Mouse (Mus musculus) heart, postnatal 0 days (tissue): ENCODE results near the gene Ttc25. TPM values are rescaled to one million over a fixed set of nuclear protein-coding genes. Genes with fewer than 3 reads are reported as not detected.

Experiments used
- ATAC-seq: fragments of 200-750 bp; cut with Nextera tagmentation; 2 replicates; pipeline ENCODE4 v1.8.0; 2017; ENCODE audit warnings: low read depth, moderate number of reproducible peaks, moderate library complexity; ENCODE audit not compliant: insufficient read depth
- DNase-seq: peaks from one replicate; pipeline ENCODE4 v3.0.0-alpha.2; 2016; ENCODE audit warnings: low spot score
- H3K27ac ChIP-seq: fragments of 300-500 bp; sonication (generic); 2 replicates; pipeline ENCODE4 v1.5.1; 2014; ENCODE audit warnings: low read depth, mild to moderate bottlenecking
- H3K27me3 ChIP-seq: fragments of 300-500 bp; sonication (generic); 2 replicates; pipeline ENCODE4 v1.6.1; 2014; ENCODE audit warnings: low read length, mixed read lengths; ENCODE audit not compliant: control insufficient read depth, insufficient read depth
- H3K36me3 ChIP-seq: fragments of 300-500 bp; sonication (generic); replicated peaks from 2 replicates; pipeline ENCODE4 v1.6.1; 2014; ENCODE audit warnings: low read length, mixed read lengths; ENCODE audit not compliant: control insufficient read depth, insufficient read depth
- H3K4me1 ChIP-seq: fragments of 300-500 bp; sonication (generic); 2 replicates; pipeline ENCODE4 v1.6.1; 2014; ENCODE audit warnings: antibody characterized with exemption; ENCODE audit not compliant: control insufficient read depth, insufficient read depth
- H3K4me2 ChIP-seq: fragments of 300-500 bp; sonication (generic); 2 replicates; pipeline ENCODE4 v1.6.1; 2014; ENCODE audit warnings: low read depth, mild to moderate bottlenecking, low read length, moderate library complexity
- H3K4me3 ChIP-seq: fragments of 300-500 bp; sonication (generic); 2 replicates; pipeline ENCODE4 v1.5.1; 2014; ENCODE audit warnings: low read depth, low read length
- H3K9ac ChIP-seq: fragments of 300-500 bp; sonication (generic); replicated peaks from 2 replicates; pipeline ENCODE4 v1.6.1; 2014; ENCODE audit warnings: low read depth, low read length, mixed read lengths
- H3K9me3 ChIP-seq: fragments of 300-500 bp; sonication (generic); replicated peaks from 2 replicates; pipeline ENCODE4 v1.6.1; 2016; ENCODE audit warnings: low read length; ENCODE audit not compliant: control insufficient read depth
- CTCF ChIP-seq: IDR thresholded peaks from 2 replicates; pipeline ENCODE4 v1.5.1; 2016; ENCODE audit warnings: antibody characterized with exemption, control low read depth, low read depth
- EP300 ChIP-seq: IDR thresholded peaks from 2 replicates; pipeline ENCODE4 v1.6.1; 2016; ENCODE audit warnings: antibody characterized with exemption, low read depth
- WGBS: fragments of 180-500 bp; shearing (Covaris S2); extraction: QIAGEN DNeasy Blood & Tissue Kit; methylation state at CpG from one replicate; pipeline ENCODE4 v1.1.7; 2014; 5-methylcytosine and 5-hydroxymethylcytosine counted together
- polyA plus RNA-seq: library from polyadenylated mRNA; unstranded; fragments of >200 nt; fragmentation: Nextera tagmentation; extraction: Ambion mirVana; gene quantifications from 2 replicates; pipeline ENCODE4 v1.2.1, GENCODE M21; 2015
- total RNA-seq: library from RNA; depleted of rRNA; stranded (reverse); fragments of >200 nt; gene quantifications from 2 replicates; pipeline ENCODE4 v1.2.3, GENCODE M21; 2014; ENCODE audit warnings: low replicate concordance

Ttc25 gene
- total and polyA plus RNA-seq, 2 experiments from 2014 or later = 0.23 to 0.37 TPM

GRCm38 (mm10) chr11:100516291-100516690 is 29.1 kb upstream of the Ttc25 start:
- no peak overlapping the region for H3K4me3 ChIP-seq
- TF ChIP-seq CTCF = no peak
- no peak for TF ChIP-seq EP300
- WGBS = 77% methylated on average over 9 of the region's 9 CpGs
- no peak for DNase-seq
- H3K9ac ChIP-seq = no peak overlapping the region
- H3K4me2 ChIP-seq = no peak overlapping the region
- H3K4me1 ChIP-seq = no peaks in the 10 kb centered on the region
- H3K9me3 ChIP-seq = no peaks in the 10 kb centered on the region
- peaks cover 96% of the 10 kb centered on the region for H3K36me3 ChIP-seq
- ATAC-seq = no peak
- no peak overlapping the region for H3K27ac ChIP-seq
- H3K27me3 ChIP-seq = no peaks in the 10 kb centered on the region

- 86% methylated on average over 5 of the region's 5 CpGs for WGBS
- peaks cover 96% of the 10 kb centered on the region for H3K36me3 ChIP-seq
- no peak overlapping the region for H3K27ac ChIP-seq
- no peak for ATAC-seq
- TF ChIP-seq CTCF = no peak
- TF ChIP-seq EP300 = no peak
- no peaks in the 10 kb centered on the region for H3K4me1 ChIP-seq
- H3K4me3 ChIP-seq = no peak overlapping the region
- DNase-seq = no peak
- H3K9me3 ChIP-seq = no peaks in the 10 kb centered on the region
- H3K9ac ChIP-seq = no peak overlapping the region
- no peak overlapping the region for H3K4me2 ChIP-seq
- no peaks in the 10 kb centered on the region for H3K27me3 ChIP-seq
Measured at GRCm38 (mm10) chr11:100518188-100518591, 27.2 kb upstream of the Ttc25 start.

- Histone ChIP-seq H3K36me3 (peaks cover 95% of the 10 kb centered on the region), H3K27me3 (no peaks in the 10 kb centered on the region), H3K4me3 (no peak overlapping the region), H3K27ac (no peak overlapping the region), H3K9ac (no peak overlapping the region), H3K4me2 (no peak overlapping the region), H3K4me1 (no peaks in the 10 kb centered on the region), H3K9me3 (no peaks in the 10 kb centered on the region)
- DNase-seq = no peak
- TF ChIP-seq EP300 = no peak
- no peak for TF ChIP-seq CTCF
- no peak for ATAC-seq
- 78% methylated on average over 7 of the region's 7 CpGs for WGBS
Measured at GRCm38 (mm10) chr11:100519188-100519587, 26.2 kb upstream of the Ttc25 start.

- TF ChIP-seq EP300 (no peak), CTCF (no peak)
- peaks cover 78% of the 10 kb centered on the region for H3K36me3 ChIP-seq
- H3K9ac ChIP-seq = no peak overlapping the region
- DNase-seq (no peak), ATAC-seq (no peak)
- H3K4me3 ChIP-seq = no peak overlapping the region
- H3K27ac ChIP-seq = no peak overlapping the region
- no peak overlapping the region for H3K4me2 ChIP-seq
- 0 out of 2 replicates have a peak, but pooled peaks cover 11% of the 10 kb centered on the region for H3K4me1 ChIP-seq
- no peaks in the 10 kb centered on the region for H3K27me3 ChIP-seq
- H3K9me3 ChIP-seq = no peaks in the 10 kb centered on the region
- 78% methylated on average over 15 of the region's 15 CpGs for WGBS
Measured at GRCm38 (mm10) chr11:100520838-100521237, 24.6 kb upstream of the Ttc25 start.

GRCm38 (mm10) chr11:100524358-100524757 is 21.0 kb upstream of the Ttc25 start:
- peaks cover 22% of the 10 kb centered on the region; the same call in 1 of the 2 replicates for H3K4me1 ChIP-seq
- no peak overlapping the region for H3K27ac ChIP-seq
- DNase-seq (no peak), ATAC-seq (no peak)
- H3K9me3 ChIP-seq = no peaks in the 10 kb centered on the region
- H3K27me3 ChIP-seq = no peaks in the 10 kb centered on the region
- no peak overlapping the region; the same call in 1 of the 2 replicates for H3K9ac ChIP-seq
- WGBS = 65% methylated on average over 5 of the region's 5 CpGs
- peaks cover 47% of the 10 kb centered on the region for H3K36me3 ChIP-seq
- TF ChIP-seq CTCF = no peak
- no peak for TF ChIP-seq EP300
- H3K4me3 ChIP-seq = no peak overlapping the region
- H3K4me2 ChIP-seq = no peak overlapping the region

GRCm38 (mm10) chr11:100524987-100525630 is 20.3 kb upstream of the Ttc25 start:
- DNase-seq (no peak), ATAC-seq (no peak)
- H3K4me3 ChIP-seq = no peak overlapping the region
- 61% methylated on average over 11 of the region's 11 CpGs for WGBS
- peaks cover 39% of the 10 kb centered on the region for H3K36me3 ChIP-seq
- H3K9ac ChIP-seq = no peak overlapping the region
- 0 out of 2 replicates have a peak overlapping the region, but pooled peaks have one; percentile 6 for H3K4me2 ChIP-seq
- H3K4me1 ChIP-seq = peaks cover 22% of the 10 kb centered on the region; the same call in 1 of the 2 replicates
- no peaks in the 10 kb centered on the region for H3K9me3 ChIP-seq
- H3K27me3 ChIP-seq = no peaks in the 10 kb centered on the region
- no peak overlapping the region for H3K27ac ChIP-seq
- TF ChIP-seq EP300 (no peak), CTCF (no peak)
